Mouse (Mus musculus) G1E (cell line): ENCODE data around the gene Osbpl9. TPM values are rescaled to one million over a fixed set of nuclear protein-coding genes. Genes with fewer than 3 reads are reported as not detected.

Source experiments
- ATAC-seq: 2 replicates; pipeline ENCODE4 v1.8.0; 2016; ENCODE audit warnings: mild to moderate bottlenecking; ENCODE audit not compliant: insufficient number of reproducible peaks, poor library complexity, low FRiP score, severe bottlenecking; ENCODE audit errors: extremely low read depth
- DNase-seq: peaks from one replicate; pipeline ENCODE4 v3.0.0; 2012; ENCODE audit warnings: low spot score
- H3K27me3 ChIP-seq: 2 replicates; pipeline ENCODE4 v1.6.1; 2012; ENCODE audit warnings: mild to moderate bottlenecking, low read length, inconsistent platforms; ENCODE audit not compliant: insufficient read depth
- H3K36me3 ChIP-seq: replicated peaks from 2 replicates; pipeline ENCODE3; 2012; ENCODE audit warnings: mild to moderate bottlenecking, inconsistent platforms
- H3K4me1 ChIP-seq: 2 replicates; pipeline ENCODE4 v1.6.1; 2012; ENCODE audit warnings: low read depth, low read length, inconsistent platforms, mixed read lengths; ENCODE audit not compliant: insufficient read depth
- H3K4me3 ChIP-seq: 2 replicates; pipeline ENCODE4 v1.5.1; 2012; ENCODE audit warnings: low read depth, mild to moderate bottlenecking, inconsistent platforms, low read length, moderate library complexity, mixed read lengths
- H3K9me3 ChIP-seq: replicated peaks from 2 replicates; pipeline ENCODE4 v1.6.1; 2012; ENCODE audit warnings: inconsistent platforms
- CTCF ChIP-seq: IDR thresholded peaks from 2 replicates; pipeline ENCODE4 v1.5.1; 2012; ENCODE audit warnings: low read depth, low read length, inconsistent platforms, mixed read lengths
- GATA1 ChIP-seq: IDR thresholded peaks from 2 replicates; pipeline ENCODE4 v1.6.1; 2012; ENCODE audit warnings: borderline replicate concordance, low read length, inconsistent platforms, mixed read lengths
- GATA2 ChIP-seq: IDR thresholded peaks from 2 replicates; pipeline ENCODE4 v1.6.1; 2012; ENCODE audit warnings: low read depth, low read length, inconsistent platforms, borderline replicate concordance
- POLR2AphosphoS5 ChIP-seq: IDR thresholded peaks from 2 replicates; pipeline ENCODE4 v1.6.1; 2012; ENCODE audit warnings: low read depth, low read length, inconsistent platforms; ENCODE audit not compliant: insufficient replicate concordance
- TAL1 ChIP-seq: conservative IDR thresholded peaks from 2 replicates; pipeline ENCODE4 v1.6.1; 2012; ENCODE audit warnings: low read depth, low read length, inconsistent platforms, mixed read lengths
- polyA plus RNA-seq: library from polyadenylated mRNA; stranded (reverse); fragments of >175 nt; gene quantifications from 2 replicates; pipeline ENCODE4 v1.2.3, GENCODE M21; 2012
- total RNA-seq, 2 experiments: library from RNA; stranded (forward) in 1 of 2; stranded (reverse) in 1 of 2; fragments of 200-1000 nt in 1 of 2; fragments of >200 nt in 1 of 2; fragmentation: Nextera tagmentation in 1 of 2; gene quantifications; 2 replicates each; pipeline ENCODE4 v1.2.3; 2014 to 2017

Osbpl9 gene
- total and polyA plus RNA-seq, 3 experiments: 6.4 to 147 (median 77.9) TPM

GRCm38 (mm10) chr4:109128017-109128416 lies 74.1 kb downstream of the Osbpl9 start:
- DNase-seq (no peak), ATAC-seq (no peak)
- TF ChIP-seq CTCF (no peak), GATA2 (no peak)
- Histone ChIP-seq H3K4me3 (no peak overlapping the region), H3K9me3 (no peaks in the 10 kb centered on the region), H3K36me3 (peaks cover 8% of the 10 kb centered on the region), H3K27me3 (no peaks in the 10 kb centered on the region), H3K4me1 (peaks cover 7% of the 10 kb centered on the region)

- H3K27me3 ChIP-seq: no peaks in the 10 kb centered on the region
- H3K4me3 ChIP-seq: no peak overlapping the region
- H3K9me3 ChIP-seq: no peaks in the 10 kb centered on the region
- peaks cover 12% of the 10 kb centered on the region for H3K4me1 ChIP-seq
- no peak for TF ChIP-seq TAL1
- TF ChIP-seq POLR2AphosphoS5: no peak
- TF ChIP-seq GATA2: no peak
- TF ChIP-seq CTCF: no peak
- no peak for TF ChIP-seq GATA1
- ATAC-seq (no peak), DNase-seq (no peak)
- peaks cover 6% of the 10 kb centered on the region for H3K36me3 ChIP-seq
Measured at GRCm38 (mm10) chr4:109126834-109127564, 75.1 kb downstream of the Osbpl9 start.

DNA sequence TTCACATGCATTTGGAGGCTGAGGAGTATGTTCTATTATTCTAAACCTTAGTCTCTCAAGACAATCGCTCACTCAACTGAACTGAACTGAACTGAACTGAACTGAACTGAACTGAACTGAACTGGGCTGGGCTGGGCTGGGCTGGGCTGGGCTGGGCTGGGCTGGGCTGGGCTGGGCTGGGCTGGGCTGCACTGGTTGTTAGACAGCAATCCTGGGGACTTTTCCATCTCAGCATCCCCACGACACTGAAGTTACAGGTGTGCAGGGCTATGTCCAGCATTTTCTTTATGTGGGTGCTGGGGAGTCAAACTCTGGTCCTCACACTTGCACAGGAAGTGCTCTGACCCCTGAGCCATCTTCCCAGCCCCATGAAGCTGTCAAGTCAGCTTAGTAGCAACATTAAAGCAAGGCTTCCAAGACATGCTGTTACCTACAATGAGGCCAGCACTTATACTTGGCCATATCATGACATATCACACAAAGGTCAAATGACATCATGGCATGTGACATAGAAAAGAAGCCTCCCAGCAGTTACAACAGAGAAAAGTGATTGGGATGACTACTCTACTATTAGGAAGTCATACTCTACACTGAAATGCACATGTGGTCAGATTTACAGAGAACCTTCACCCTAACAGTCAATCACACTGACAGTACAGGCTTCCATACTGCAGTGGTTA lies 76.2 kb downstream of the Osbpl9 start:
- Histone ChIP-seq H3K9me3 (no peaks in the 10 kb centered on the region), H3K4me1 (peaks cover 15% of the 10 kb centered on the region), H3K36me3 (no peaks in the 10 kb centered on the region), H3K4me3 (no peak overlapping the region), H3K27me3 (no peaks in the 10 kb centered on the region)
- DNase-seq (no peak), ATAC-seq (no peak)
- TF ChIP-seq POLR2AphosphoS5 (no peak), GATA1 (no peak), CTCF (no peak)

GRCm38 (mm10) chr4:109122830-109123555 lies 79.1 kb downstream of the Osbpl9 start:
- no peak for ATAC-seq
- DNase-seq: no peak
- Histone ChIP-seq H3K36me3 (no peaks in the 10 kb centered on the region), H3K4me1 (peaks cover 29% of the 10 kb centered on the region), H3K27me3 (no peaks in the 10 kb centered on the region), H3K9me3 (no peaks in the 10 kb centered on the region), H3K4me3 (no peak overlapping the region)
- no peak for TF ChIP-seq CTCF
- no peak for TF ChIP-seq GATA1
- TF ChIP-seq GATA2: no peak
- TF ChIP-seq TAL1: no peak
- no peak for TF ChIP-seq POLR2AphosphoS5

- Histone ChIP-seq H3K4me1 (peaks cover 34% of the 10 kb centered on the region), H3K27me3 (no peaks in the 10 kb centered on the region), H3K9me3 (no peaks in the 10 kb centered on the region), H3K4me3 (no peak overlapping the region), H3K36me3 (peaks cover 3% of the 10 kb centered on the region)
- no peak for DNase-seq
- no peak for ATAC-seq
- TF ChIP-seq GATA1: no peak
- TF ChIP-seq POLR2AphosphoS5: no peak
- no peak for TF ChIP-seq GATA2
- no peak for TF ChIP-seq TAL1
- TF ChIP-seq CTCF: no peak
Measured at GRCm38 (mm10) chr4:109120735-109121134, 81.3 kb downstream of the Osbpl9 start.

GRCm38 (mm10) chr4:109119641-109120125 lies 82.4 kb downstream of the Osbpl9 start:
- ATAC-seq (no peak), DNase-seq (no peak)
- H3K27me3 ChIP-seq: no peaks in the 10 kb centered on the region
- H3K9me3 ChIP-seq: no peaks in the 10 kb centered on the region
- H3K36me3 ChIP-seq: peaks cover 7% of the 10 kb centered on the region
- peaks cover 41% of the 10 kb centered on the region for H3K4me1 ChIP-seq
- H3K4me3 ChIP-seq: no peak overlapping the region
- TF ChIP-seq POLR2AphosphoS5 (no peak), GATA1 (no peak), CTCF (no peak), TAL1 (no peak), GATA2 (no peak)
